Mouse (Mus musculus) gastrocnemius, postnatal 10 days (tissue): Measurements from ENCODE around the gene Gm21962. TPM values are rescaled to one million over a fixed set of nuclear protein-coding genes. Genes with fewer than 3 reads are reported as not detected.

ENCODE experiments used
- microRNA-seq, 2 experiments: library from miRNA; unstranded; fragments of <30 nt; microRNA quantifications; one replicate each; pipeline ENCODE4 v1.2.0; 2021
- total RNA-seq, 2 experiments: library from RNA; stranded (reverse); gene quantifications; 2 replicates each; pipeline ENCODE4 v1.2.3; 2021

Gene Gm21962
- total RNA-seq, 2 experiments from 2014 or later: not detected

Small RNA genes within 50 kb of the gene (microRNA-seq; reads per million reads assigned to microRNA genes)
- 0 reads per million in 2 experiments for gene Gm22468

Other genes with a start within 250 kb of the Gm21962 start
- 100 to 1,000 TPM; 182 to 257 TPM for gene Ddit4l, start 49.9 kb upstream of the Gm21962 start, total RNA-seq
- 100 to 1,000 TPM; 136 to 144 TPM for gene H2afz, start 193.0 kb downstream of the Gm21962 start, total RNA-seq
- 10 to 100 TPM in 1 of 2 experiments, 1 to 10 TPM in 1; 8.6 to 11.6 TPM for gene Dnajb14, start 196.2 kb downstream of the Gm21962 start, total RNA-seq
- 10 to 100 TPM; 56.8 to 58.3 TPM for gene Lamtor3, start 247.0 kb downstream of the Gm21962 start, total RNA-seq